ENCODE assay signal across 7 mouse cellular contexts in the genomic region with DNA sequence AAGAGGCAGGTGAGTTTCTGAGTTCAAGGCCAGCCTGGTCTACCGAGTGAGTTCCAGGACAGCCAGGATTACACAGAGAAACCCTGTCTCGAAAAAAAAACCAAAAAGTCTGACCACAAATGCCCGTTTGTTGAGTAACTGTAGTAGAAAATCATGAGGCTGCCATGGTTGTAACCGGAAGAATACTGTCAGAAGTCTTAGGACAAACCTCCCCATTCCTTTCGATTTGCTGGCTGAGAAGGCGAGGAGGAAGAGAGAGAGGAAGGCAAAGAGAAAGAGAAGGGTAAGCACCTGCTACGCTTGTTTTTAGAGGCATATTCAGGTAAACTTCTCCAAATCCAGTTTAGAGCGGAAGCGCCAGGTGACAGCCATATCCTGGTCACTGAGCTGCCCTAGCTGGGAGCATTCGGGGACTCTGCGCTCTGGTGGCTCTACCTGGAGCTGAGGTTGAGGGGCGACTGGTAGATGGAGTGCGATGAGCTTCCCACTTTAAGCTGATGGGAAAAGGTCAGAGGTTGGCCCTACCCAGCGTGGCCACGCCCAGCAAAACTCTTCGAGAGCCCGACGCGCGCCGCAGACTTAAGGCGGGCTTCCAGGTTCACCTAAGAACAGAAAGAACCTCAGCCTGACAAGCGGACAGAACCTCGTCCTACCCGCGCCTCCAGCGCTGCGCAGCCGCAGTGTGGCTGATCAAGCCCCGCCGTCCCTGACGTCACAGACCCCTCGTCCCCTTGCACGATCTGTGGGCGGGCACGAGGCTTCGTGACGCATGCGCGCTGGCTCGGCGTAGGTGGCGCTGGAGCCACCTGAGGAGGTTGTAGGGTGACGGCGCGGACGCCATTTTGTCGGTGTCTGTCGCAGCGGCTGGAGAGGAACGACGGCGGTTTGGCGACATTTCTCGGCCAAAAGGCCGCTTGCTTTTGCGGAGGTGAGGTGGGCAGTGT. TPM values are rescaled to one million over a fixed set of nuclear protein-coding genes. Genes with fewer than 3 reads are reported as not detected.
A peak's percentile ranks its signal among the peaks of the same experiment; 100 is the strongest.
DNase-seq lines count a peak whose midpoint lies in the region; ATAC-seq lines count a peak whose summit lies in the region.

A gene (minus strand): TSS at position 705 of the 944 bp plus-strand sequence.

- peak; percentile 97 for ATAC-seq in intestine, embryonic 15.5 days

- no peaks in the 10 kb centered on the region for H3K27me3 ChIP-seq in intestine, embryonic 15.5 days (replicated peaks)
- no peaks in the 10 kb centered on the region for H3K27me3 ChIP-seq in midbrain, embryonic 10.5 days (ENCODE audit: low read depth, poor library complexity, severe bottlenecking)

- peak within 1 kb of the TSS; percentile 91 for H3K4me3 ChIP-seq in intestine, embryonic 15.5 days (replicated peaks)
- peak within 1 kb of the TSS; percentile 91 for H3K4me3 ChIP-seq in midbrain, embryonic 10.5 days

- WGBS in intestine, embryonic 15.5 days, result 7% methylated on average over 57 of the region's 57 CpGs
- 10% methylated on average over 57 of the region's 57 CpGs for WGBS in midbrain, embryonic 10.5 days

- DNase-seq in adrenal gland, adult 2 months, result peak; percentile 99
- DNase-seq in embryo, embryonic 11.5 days (ENCODE audit: low read depth, low spot score), result peak; percentile 99
- peak; percentile 96 to 99 for DNase-seq in gastrocnemius, postnatal 36 days
- DNase-seq in left cerebral cortex, postnatal 25 days (ENCODE audit: low spot score in 2 of 2), result peak; percentile 99
- peak; percentile 98 for DNase-seq in midbrain, embryonic 10.5 days (ENCODE audit: low spot score)
- peak; percentile 99 for DNase-seq in right cerebral cortex, postnatal 4 days

- H3K9ac ChIP-seq in intestine, embryonic 15.5 days, result peak within 1 kb of the TSS; percentile 98

- H3K9me3 ChIP-seq in intestine, embryonic 15.5 days, result no peaks in the 10 kb centered on the region
- no peaks in the 10 kb centered on the region for H3K9me3 ChIP-seq in midbrain, embryonic 10.5 days (replicated peaks)

- H3K27ac ChIP-seq in intestine, embryonic 15.5 days, result peak within 1 kb of the TSS; percentile 94
- peak within 1 kb of the TSS; percentile 98 for H3K27ac ChIP-seq in midbrain, embryonic 10.5 days (replicated peaks)

- H3K4me1 ChIP-seq in intestine, embryonic 15.5 days (replicated peaks), result peaks cover 6% of the 10 kb centered on the region
- H3K4me1 ChIP-seq in midbrain, embryonic 10.5 days, result peaks cover 32% of the 10 kb centered on the region

- peak within 1 kb of the TSS; percentile 92 for H3K4me2 ChIP-seq in intestine, embryonic 15.5 days (replicated peaks)

- intact Hi-C loops in gastrocnemius, postnatal 36 days (cut with DNase I), result no loop called here
- intact Hi-C loops in left cerebral cortex, postnatal 25 days (cut with DNase I), result loop anchor here (2.0 to 5.0 kb wide), 2 partner anchors 36 to 205 kb away; a partner anchor contains a TSS

- H3K36me3 ChIP-seq in intestine, embryonic 15.5 days, result no peaks in the 10 kb centered on the region
- peaks cover 14% of the 10 kb centered on the region for H3K36me3 ChIP-seq in midbrain, embryonic 10.5 days

RNA-seq across cellular contexts. Expression of the gene that starts here (rescaled TPM):
- under 1 TPM in 1 of 2 experiments, not detected in 1; 0.46 TPM for total RNA-seq in adrenal gland, adult 2 months (2021)
- polyA plus RNA-seq in adrenal gland, adult 2 months (2012; rRNA removed), result 0.57 TPM in 1 of 2 replicates, not detected in the other
- not detected for total RNA-seq in gastrocnemius, postnatal 36 days (2021)
- 0.64 TPM in 1 of 2 replicates, not detected in the other for polyA plus RNA-seq in intestine, embryonic 15.5 days (2015; fragmentation: Nextera tagmentation; extraction: Ambion mirVana)
- total RNA-seq in left cerebral cortex, postnatal 25 days (2021), result not detected
- polyA plus RNA-seq in midbrain, embryonic 10.5 days (2016; fragmentation: Nextera tagmentation; extraction: Ambion mirVana), result 0.22 and 0.73 TPM in 2 replicates

Comparison
In these comparisons a context has a peak if more than half of its experiments do, and no peak if none do; other contexts are left out.
1. Peak in every context shown above with its lines: DNase-seq, ATAC-seq, H3K4me3 ChIP-seq and H3K27ac ChIP-seq.
2. Peak in DNase-seq in adrenal gland, adult 2 months; RNA of the gene not detected or under 1 TPM.
3. Peak in DNase-seq in gastrocnemius, postnatal 36 days; RNA of the gene not detected or under 1 TPM.
4. Peak in ATAC-seq, H3K4me3 ChIP-seq, H3K27ac ChIP-seq, H3K9ac ChIP-seq and H3K4me2 ChIP-seq in intestine, embryonic 15.5 days; RNA of the gene not detected or under 1 TPM.
5. Peak in DNase-seq in left cerebral cortex, postnatal 25 days; RNA of the gene not detected or under 1 TPM.
6. Peak in DNase-seq, H3K4me3 ChIP-seq and H3K27ac ChIP-seq in midbrain, embryonic 10.5 days; RNA of the gene not detected or under 1 TPM.